Mouse (Mus musculus) ES-CJ7 (cell line): ENCODE results near the gene Abcc3.

ENCODE experiments used
- DNase-seq: peaks from one replicate; pipeline ENCODE4 v3.0.0; 2011; ENCODE audit warnings: low read depth, low spot score

Abcc3 gene

DNA sequence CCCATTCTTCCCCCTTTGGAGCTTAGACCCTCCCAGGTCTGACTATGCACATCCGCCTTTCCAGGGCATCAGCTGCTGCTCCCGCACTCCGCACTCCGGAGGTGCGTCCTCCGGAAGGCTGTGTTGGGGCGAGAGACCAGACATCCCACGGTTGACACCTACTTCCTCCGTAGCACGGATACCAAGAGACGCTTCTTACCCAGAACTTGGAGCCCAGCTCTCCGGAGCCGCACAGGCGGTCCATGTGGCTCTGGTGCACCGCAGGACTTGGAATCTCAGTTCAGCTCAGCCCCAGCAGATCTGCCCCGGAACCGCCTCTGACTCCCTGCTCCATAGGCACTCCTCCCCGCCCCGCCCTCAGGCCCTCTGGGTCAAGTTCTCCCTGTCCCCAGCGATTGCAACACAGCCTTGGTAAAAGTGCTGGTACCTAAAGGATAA, at the start of gene Abcc3:
Abcc3 (minus strand) TSS at position 326 of the 438 bp plus-strand sequence.
- peak; percentile 26 for DNase-seq

DNA sequence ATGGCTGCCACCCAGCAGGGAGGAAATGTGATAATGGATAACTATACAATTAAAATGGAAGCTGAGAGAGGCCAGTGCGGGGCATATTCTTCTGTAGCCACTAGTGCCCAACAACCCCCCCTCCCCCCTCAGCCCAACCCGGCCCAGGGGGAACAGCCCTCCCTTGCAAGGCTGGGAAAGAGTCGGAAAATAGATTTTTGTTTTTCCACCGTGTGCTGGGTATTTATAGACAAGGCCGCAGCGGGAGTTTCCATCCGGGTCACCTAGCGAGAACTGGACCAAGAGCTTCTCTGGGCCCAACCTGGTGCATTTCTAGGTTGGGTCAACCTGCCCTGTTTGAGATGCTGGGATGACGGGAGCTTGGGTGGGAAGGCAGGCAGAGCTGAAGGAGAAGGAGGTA, 49.0 kb upstream of the Abcc3 start:
- no peak for DNase-seq

DNA sequence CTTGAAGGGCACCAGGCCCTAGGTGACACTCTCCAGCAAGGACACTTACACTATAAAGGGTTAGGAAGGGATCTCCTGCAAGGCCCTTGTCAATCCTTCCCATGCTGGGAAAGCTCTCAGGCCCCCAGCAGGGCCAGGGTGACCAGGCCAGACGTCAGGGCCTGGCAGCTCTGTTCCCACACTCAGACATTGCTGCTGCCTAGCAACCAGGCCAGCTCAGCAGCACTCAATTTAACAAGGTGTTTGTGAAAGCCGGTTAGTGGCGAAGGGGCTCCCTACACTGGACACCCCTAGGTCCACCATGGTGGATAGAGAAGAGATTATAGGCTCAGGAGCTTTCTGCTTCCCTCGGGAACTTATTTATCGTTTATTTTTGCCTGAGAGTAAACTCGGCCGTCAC, 48.3 kb upstream of the Abcc3 start:
- DNase-seq = no peak

DNA sequence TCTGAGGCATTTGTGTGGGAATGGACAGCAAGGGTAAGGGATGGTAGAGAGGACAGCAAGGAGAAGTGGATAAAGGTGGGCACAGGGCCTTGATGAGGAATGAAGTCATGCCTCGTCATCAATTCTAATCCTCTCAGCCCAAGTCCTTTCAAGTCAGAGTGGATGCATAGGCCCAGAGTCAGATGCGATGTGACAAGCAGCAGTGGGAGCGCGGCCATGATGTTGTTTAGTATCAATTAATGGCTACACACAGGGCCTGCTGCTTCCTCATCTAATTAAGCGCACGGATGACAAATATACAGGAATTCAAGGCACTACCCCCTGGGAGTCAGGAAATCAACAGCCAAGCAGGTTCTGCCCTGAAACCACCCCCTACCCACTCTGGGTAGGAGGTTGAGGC, 47.6 kb upstream of the Abcc3 start:
- no peak for DNase-seq

DNA sequence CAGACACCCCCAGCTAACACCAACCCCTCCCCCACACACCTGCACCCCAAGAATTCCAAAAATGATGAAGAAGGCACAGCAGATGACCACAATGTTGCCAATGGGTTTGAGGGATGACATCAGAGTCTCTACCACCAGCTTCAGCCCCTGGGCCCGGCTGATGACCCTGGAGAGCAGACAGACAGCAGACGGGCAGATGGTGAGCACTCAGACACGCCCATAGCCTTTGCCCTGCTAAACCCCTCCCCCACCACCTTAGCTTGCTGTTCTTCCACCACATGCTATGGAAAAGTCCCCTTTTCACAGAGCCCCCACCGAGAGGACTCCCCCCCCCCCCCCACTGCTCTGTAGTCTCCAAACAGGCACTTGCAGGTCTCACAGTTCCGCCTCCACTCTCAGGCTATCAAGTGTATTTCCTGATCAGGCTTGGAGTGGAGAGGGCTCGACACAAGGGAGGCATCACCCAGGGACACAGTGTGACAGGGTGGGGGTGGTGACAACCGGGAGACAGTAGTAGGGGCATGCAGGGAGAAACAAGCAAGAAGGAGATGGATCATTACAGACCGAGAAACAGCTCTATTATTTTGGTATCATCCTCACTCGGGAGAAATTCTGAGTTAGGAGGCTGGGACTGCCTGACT, 36.3 kb upstream of the Abcc3 start:
- DNase-seq = no peak

DNA sequence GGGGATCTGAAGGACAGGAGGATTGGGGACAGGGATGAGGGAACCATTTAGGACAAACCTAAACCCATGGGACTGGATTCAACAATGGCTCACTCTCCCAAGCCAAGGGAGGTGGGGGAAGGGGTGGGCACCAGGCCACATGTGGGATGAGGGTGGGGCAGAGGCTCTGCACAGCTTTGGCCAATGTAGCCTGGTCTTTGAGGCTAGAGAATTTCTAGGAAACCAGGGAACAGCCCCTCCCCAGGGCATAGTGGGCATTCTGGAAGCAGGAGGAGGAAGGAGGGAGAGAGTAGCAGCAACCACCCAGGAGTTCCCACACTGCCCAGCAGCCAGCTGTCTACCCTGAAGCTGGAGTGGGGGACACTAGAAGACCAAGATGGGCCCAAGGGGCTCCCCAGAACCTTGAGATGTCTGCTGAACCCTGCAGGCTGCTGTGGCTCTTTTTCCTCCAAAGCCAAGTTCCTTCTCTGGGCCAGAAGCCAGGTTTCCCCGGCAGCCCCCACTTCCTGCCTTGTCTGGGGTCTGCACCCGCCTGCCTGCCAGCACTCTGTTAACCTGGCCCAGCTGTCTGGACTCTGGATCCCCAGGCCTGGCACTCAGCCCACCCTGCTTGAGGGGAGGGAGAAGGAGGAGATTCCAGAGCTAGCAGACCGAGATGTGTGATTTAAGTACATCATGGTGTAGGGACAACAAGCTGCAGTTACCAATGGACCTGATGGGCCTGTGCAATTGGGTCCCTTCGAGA, 35.5 kb upstream of the Abcc3 start:
- DNase-seq = no peak

DNA sequence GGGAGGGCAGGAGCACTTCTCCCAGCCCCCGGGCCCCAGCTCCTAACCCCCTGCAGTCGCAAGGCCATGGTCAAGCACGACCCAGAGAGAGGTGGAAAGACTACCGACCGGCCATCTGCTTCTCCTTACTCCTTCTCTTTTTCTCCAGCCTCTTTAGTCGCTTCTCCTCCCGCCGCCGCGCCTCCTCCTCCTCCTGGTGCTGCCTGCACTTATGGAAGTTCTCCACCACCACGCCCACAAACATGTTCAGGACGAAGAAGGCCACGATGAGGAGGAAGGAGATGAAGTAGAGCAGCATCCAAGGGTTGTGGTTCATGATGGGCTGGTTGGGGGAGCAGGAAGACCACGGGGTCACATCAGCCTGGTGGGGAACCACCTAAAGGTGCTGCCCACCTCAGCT, 32.9 kb upstream of the Abcc3 start:
- no peak for DNase-seq

DNA sequence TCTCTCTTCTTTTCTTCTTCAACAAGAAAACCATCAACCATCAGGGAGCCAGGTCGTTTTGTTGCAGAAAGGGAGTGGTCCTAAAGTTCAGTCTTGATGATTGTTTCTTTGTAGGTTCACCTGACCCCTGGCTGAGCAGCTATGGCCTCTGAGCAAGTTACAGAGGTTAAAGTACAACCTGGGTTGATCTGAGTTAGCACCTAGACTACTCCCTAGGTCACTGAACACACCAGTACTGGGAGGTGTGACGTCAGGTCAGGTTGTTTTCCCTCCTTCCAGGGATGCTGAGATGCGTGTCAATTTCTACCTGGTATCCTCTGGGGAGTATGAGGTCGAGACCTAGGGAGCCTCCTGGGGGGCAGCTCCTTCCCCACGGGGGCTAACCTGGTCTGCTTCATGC, 32.4 kb upstream of the Abcc3 start:
- no peak for DNase-seq

DNA sequence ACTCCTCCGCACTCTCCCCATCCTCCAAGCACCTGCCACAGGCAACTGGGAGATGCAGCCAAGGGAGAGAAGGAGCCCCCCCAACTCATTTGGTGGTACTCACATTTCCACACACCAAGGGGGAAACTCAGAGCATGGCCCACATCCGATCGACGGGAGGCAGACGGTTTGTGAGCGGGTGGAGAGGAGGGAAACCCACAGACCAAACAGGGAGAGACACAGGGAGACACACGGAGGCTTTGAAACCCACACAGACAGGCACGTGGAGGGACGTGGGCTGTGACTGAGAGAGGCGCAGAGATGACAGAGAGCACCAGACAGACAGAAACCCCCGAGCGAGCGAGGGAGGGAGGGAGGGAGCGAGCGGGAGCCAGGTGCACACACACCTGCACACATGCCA, 31.6 kb upstream of the Abcc3 start:
- no peak for DNase-seq

DNA sequence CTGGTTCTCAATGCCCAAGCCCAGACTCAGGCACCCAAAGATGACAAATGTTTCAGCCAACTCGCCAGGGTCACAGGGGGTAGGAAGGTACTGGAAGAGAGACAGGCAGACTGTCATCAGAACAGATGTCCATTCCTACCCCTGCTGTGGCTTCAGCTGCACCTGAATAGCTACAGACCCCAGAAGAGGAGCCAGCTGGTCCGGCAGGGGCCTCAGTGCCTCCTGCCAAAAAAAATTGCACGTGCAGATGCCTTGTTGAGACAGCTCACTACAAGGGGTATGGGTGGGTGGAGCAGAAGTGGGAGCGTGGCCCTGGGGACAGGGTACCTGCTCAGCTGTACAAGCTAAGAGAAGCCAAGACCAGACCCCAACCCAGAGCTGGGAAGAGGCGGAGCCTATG, 31.1 kb upstream of the Abcc3 start:
- no peak for DNase-seq

DNA sequence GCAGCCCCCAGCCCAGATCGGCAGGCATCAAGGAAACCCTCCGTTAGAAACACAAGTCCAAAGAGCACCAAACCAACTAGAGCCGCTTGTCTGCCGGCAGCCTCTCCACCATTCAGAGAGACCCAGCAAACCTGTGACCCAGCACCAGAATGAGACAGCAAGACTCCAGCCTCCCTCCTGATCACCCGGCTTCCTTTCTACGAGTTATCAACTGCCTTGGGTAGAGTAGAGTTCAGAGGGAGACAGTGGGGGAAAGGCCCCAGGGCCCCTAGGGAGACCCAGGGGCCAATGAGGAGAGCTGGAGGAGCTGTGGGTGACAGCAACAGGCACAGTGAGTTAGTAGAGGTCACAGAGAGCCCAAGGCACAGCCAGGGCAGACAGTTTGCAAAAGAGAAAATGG, 28.2 kb upstream of the Abcc3 start:
- no peak for DNase-seq

DNA sequence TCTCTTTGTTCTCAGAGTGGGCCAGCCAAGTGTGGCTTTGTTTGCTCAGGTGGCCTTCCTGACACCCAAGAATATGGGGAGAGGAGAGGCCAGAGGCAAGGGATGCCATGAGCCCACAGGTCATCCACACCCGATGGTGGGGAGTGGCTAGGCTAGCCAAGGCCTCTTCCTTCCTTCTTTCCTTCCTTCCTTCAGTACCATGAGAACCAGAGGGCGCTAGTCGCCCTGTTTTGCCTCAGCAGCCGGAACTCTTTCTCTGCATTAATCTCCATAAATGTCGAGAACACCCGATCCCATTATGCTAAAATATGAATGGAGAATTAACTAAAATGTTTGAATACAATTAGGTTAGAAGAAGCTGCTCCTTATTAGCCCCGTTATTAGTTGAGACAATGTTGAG, 27.5 kb upstream of the Abcc3 start:
- no peak for DNase-seq

DNA sequence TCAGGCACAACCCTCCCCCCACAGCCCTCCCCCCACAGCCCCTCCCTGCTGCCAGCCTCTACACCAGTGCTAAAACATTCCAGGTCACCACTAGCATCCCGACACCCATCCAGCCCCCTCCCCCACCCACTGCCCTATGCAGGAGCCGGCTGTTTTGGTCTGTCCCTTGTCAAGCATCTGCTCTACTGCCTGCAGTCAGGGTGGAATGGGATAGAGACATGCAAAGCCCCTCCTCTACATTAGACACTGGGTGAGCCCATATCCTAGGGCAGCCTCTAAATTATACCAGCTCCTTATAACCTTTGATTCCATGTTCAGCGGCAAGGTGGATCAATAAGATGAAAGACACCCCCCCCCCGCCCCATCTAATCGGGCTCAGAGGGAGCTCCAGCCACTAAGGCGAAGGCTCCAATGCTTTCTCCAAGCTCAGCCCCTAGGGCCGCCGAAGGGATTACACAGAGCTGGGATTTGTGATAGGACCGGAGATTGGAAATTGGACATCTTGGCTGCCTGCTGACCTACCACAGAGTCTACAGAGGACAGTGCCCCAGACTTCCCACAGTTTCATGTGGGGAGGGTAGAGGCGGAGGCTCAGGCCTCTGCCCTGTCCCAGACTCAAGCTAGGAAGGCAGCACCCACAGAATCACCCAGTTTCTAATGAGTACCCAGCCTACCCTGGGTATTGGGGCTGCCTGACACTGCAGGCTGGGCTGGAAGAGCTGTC, 26.4 kb upstream of the Abcc3 start:
- no peak for DNase-seq

DNA sequence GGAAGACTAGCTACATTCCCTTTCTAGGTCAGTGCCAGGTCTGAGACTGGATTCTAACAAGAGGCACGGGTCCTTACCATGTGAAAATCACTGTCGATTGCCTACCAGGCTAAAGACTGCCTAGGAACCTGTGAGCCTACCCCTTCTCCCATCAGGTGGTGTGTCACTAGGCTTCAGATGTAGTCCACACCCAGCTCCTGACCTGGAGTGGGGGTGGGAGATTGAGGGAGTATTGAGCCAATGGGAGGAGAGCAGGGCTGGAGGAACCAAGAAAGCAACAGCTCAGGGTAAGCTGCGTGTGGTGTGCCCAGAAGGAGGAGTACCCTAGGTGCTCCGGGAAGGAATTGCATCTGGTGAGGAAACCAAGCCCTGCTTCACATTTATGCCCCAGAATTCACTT, 21.2 kb upstream of the Abcc3 start:
- no peak for DNase-seq

DNA sequence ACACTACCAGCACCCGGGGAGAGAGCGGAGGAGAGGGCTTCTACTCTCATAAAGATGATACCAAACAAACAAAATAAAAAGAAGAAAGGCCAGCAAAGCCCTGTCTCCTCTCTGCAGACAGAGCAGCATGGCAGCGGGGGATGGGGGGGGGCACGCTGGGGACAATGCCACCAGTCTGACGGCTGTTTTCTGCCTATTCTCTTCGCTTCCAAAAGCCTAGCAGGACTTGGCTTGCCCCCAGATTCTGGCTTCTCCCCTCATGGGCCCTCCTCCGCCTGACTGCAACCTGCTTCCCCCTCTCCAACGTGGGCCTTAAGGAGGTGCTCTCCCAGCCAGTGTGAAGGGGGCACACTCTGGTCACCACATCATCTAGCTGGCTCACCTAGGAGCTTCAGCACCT, 20.7 kb upstream of the Abcc3 start:
- no peak for DNase-seq

DNA sequence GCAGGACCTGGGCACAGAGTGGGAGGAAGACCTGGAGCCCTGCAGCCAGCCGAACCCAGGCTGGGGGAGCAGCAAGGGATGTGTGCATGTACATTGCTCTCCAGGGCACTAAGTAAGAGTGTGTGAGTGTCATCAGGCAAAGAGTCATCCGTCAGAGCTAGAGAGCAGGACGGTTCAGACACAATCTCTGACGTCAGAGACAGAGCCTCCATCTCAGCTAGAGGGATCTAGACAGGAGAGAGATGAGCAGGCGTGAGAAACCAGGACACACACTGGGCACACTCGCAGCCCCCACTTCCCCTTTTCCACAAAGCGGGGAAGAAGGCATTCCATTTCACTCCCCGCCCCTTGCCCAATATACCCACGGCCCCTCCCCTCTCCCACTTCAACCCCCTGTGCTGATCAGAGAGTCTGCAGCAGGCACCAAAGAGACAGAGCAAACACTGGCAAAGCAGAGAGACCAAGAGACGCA, 20.2 kb upstream of the Abcc3 start:
- no peak for DNase-seq

DNA sequence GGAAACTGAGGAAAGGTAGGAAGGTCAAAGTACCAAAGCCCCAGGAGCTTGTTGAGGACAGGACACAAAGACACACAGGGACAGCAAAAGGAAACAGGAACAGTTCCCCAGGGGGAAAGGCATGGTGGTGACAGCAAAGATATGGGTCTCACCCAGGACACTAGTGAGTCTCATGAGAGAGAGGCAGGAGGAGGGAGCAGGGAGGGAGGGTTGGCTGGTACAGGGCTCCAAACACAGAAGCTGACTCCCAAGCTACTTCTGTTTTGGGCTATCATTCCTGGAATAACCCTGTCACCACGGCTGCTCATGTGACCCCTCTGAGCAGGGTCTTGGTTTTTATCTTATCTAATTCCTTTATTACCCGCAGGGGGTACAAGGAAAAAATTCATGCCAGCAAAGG, 19.8 kb upstream of the Abcc3 start:
- no peak for DNase-seq

DNA sequence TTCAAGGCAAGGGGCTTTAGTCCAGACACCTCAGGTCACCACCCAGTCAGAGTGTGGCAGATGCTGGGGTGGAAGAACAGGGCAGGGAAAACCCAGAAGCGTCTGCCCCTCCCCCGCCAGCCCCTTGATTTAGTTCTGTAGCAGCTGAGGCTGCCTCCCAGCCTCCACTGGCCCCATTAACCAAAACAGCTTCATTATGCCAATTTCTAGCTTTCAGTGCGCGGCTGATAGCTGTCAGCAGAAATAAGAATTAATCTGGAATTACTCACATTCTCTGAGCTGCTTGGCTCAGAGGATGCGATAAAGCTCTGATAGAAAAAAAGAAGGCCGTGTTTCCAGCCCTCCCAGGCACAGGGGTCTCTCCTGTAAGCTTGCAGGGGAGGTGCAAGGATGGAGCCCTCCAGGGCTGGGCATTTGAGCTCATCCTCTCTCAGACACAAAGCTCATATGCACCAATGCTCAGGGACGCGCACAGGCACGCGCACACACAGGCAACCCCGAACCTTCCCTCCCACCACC, 15.1 kb upstream of the Abcc3 start:
- DNase-seq = no peak

DNA sequence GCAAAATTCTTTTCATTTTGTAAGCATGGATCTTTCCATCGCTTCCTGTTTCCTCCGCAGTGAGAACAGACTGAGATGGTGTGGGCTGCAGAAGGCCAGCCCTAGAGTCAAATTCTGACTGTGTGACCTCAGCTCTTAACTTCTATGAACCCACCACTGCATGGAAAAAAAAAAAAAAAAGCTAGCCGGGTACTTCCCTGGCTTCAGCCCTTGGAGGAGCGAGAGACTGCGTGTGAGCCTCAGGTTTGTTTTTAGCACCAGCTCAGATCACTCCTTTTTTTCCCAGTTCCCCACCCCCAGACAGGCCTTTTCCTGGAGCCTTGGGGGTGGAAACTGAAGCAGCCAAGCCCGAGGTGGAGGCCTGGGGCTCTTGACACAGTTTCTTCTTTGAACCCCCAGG, 12.6 kb upstream of the Abcc3 start:
- DNase-seq = no peak

DNA sequence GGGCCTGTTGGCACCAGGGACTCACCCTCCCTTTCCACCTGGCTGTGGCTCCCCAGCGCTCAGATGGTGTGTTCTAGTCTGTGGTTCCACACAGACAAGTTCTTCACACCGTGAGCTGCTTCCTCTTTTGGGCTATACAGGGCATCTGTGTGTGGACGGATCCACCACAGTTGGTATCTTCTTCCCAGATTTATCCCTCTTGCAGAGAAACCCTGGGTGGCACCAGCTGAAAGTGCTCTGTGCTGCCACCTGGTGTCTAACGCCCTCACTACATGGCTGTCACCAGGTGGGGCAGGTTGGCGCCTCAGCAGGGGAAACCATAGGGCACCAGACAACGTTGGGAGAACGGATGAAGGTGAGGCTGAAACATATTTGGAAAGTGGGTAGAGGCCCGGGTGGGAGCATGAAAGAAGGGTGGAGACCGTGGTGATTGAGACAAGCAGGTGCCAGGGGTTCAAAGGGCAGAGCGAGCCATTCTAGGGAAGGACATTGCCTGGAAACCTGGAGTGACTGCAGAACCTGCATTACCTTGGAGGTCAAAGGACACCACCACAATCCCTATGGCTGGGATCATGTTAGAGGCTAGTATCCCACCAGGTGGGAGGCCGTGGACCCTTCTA, 12.0 kb upstream of the Abcc3 start:
- DNase-seq = peak; percentile 57

DNA sequence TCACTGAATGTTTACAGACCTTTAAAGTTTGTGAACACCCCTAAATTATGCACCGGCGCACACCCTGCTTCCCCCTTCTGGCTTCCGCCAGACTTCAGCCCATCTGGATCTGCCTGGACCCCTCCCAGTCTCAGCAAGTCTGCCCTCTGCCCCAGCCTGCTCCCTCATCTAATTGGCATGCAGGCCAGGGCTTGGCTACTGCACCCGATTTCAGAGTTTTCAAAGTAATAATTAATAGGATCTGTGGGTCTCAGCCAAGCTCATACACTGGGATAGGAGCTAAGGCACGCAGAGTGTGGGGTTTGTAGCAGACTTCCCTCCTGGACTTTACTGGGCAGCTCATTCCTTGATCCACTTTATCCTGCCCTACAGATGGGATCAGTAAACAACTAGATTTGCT, 11.4 kb upstream of the Abcc3 start:
- no peak for DNase-seq

DNA sequence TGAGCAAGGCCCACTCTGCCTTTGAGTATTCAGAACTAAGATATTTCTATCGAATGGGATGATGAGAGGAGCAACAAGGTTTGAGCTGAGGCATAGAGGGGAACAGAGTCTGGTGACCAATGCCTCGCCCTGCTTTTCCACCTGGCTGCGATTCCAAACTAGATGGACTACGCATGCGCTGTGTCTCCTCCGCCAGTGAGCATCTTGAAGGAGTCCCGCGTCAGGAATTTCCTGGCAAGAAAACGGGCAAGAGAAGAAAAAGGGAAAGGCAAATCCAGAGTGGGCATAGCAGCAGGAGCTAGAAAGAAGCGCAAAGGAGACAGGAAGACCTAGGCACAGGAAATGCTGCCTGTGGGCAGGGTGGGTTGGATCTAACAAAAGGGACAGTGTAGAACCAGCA, 11.0 kb upstream of the Abcc3 start:
- DNase-seq = no peak
